Mouse (Mus musculus): ENCODE data around the gene Tubb4b. TPM values are rescaled to one million over a fixed set of nuclear protein-coding genes. Genes with fewer than 3 reads are reported as not detected.

Tubb4b gene
- total and polyA plus RNA-seq, 3 experiments, result 183 to 1,037 (median 979) TPM

GRCm38 (mm10) chr2:25193330-25193770 lies 31.2 kb downstream of the Tubb4b start:
- no peaks in the 10 kb centered on the region for H3K9me3 ChIP-seq (replicated peaks; ENCODE audit: insufficient read depth, low read length)
- DNase-seq (ENCODE audit: low read depth, low spot score), result peak; percentile 96
- H3K27ac ChIP-seq (ENCODE audit: control insufficient read depth, low read depth, low read length), result peak overlapping the region; percentile 96
- H3K36me3 ChIP-seq (ENCODE audit: control insufficient read depth in 1 of 2, insufficient read depth in 2 of 2, low read length in 2 of 2), result peaks cover 0 to 17% of the 10 kb centered on the region in 2 experiments; a peak in 2 of 4 replicates
- H3K9ac ChIP-seq (ENCODE audit: control insufficient read depth, low read depth, low read length, poor library complexity, severe bottlenecking), result peak overlapping the region; percentile 87
- no peaks in the 10 kb centered on the region for H3K27me3 ChIP-seq (ENCODE audit: control insufficient read depth in 1 of 2, insufficient read depth in 2 of 2, low read length in 2 of 2)
- peaks cover 6 to 32% of the 10 kb centered on the region in 2 experiments for H3K4me1 ChIP-seq (ENCODE audit: control insufficient read depth in 1 of 2, insufficient read depth in 2 of 2, low read length in 2 of 2)
- H3K4me3 ChIP-seq (ENCODE audit: control insufficient read depth in 1 of 2, insufficient read depth in 1 of 2, low read depth in 2 of 2, low read length in 2 of 2), result peak overlapping the region; percentile 57 to 72
- H3K79me2 ChIP-seq (ENCODE audit: control insufficient read depth, insufficient read depth, low read length, poor library complexity), result peaks cover 21% of the 10 kb centered on the region
- TF ChIP-seq GATA1 (IDR thresholded peaks at IDR 0.05; ENCODE audit: low read depth, low read length) (peak; percentile 59), USF1 (IDR thresholded peaks at IDR 0.05; ENCODE audit: low read depth, low read length) (no peak), EP300 (IDR thresholded peaks at IDR 0.05; ENCODE audit: low read depth in 1 of 2, low read length in 2 of 2) (peak; percentile 56 to 79), MAZ (IDR thresholded peaks at IDR 0.05; ENCODE audit: low read depth, low read length) (no peak), RAD21 (IDR thresholded peaks at IDR 0.05; ENCODE audit: low read depth, low read length) (peak; percentile 94), NRF1 (IDR thresholded peaks at IDR 0.05; ENCODE audit: insufficient read depth, low read depth, low read length, poor library complexity, severe bottlenecking) (no peak), CHD2 (IDR thresholded peaks at IDR 0.05; ENCODE audit: low read length) (no peak), TAL1 (IDR thresholded peaks at IDR 0.05; ENCODE audit: low read length) (no peak), POLR2AphosphoS2 (IDR thresholded peaks at IDR 0.05; ENCODE audit: low read length) (peak; percentile 60; the same call in 1 of the 2 replicates), TCF12 (IDR thresholded peaks at IDR 0.05; ENCODE audit: low read depth, low read length) (no peak), JUND (IDR thresholded peaks at IDR 0.05; ENCODE audit: low read depth, low read length) (0 out of 2 replicates have a peak, but pooled peaks have one; percentile 33), E2F4 (IDR thresholded peaks at IDR 0.05; ENCODE audit: borderline replicate concordance, low read depth, low read length) (no peak), HCFC1 (IDR thresholded peaks at IDR 0.05; ENCODE audit: low read depth, low read length) (peak; percentile 57), USF2 (IDR thresholded peaks at IDR 0.05; ENCODE audit: borderline replicate concordance in 1 of 2, insufficient read depth in 1 of 2, low read depth in 1 of 2, low read length in 2 of 2) (no peak), SIN3A (IDR thresholded peaks at IDR 0.05; ENCODE audit: low read length) (peak; percentile 95), CTCF (IDR thresholded peaks at IDR 0.05 in 2 of 3, conservative IDR thresholded peaks at IDR 0.05 in 1 of 3; ENCODE audit: control insufficient read depth in 1 of 3, insufficient read depth in 1 of 3, low read depth in 2 of 3, low read length in 3 of 3, poor library complexity in 1 of 3, severe bottlenecking in 1 of 3) (peak; percentile 93 to 99 (median 95)), BHLHE40 (IDR thresholded peaks at IDR 0.05; ENCODE audit: borderline replicate concordance, low read depth, low read length) (no peak; the same call in 1 of the 2 replicates), RCOR1 (IDR thresholded peaks at IDR 0.05; ENCODE audit: low read depth, low read length) (peak; percentile 67; the same call in 1 of the 2 replicates), ZC3H11A (IDR thresholded peaks at IDR 0.05; ENCODE audit: low read depth, low read length) (peak; percentile 69), CHD1 (IDR thresholded peaks at IDR 0.05; ENCODE audit: low read depth, low read length) (no peak), MYC (IDR thresholded peaks at IDR 0.05; ENCODE audit: low read depth, low read length) (peak; percentile 84), MEF2A (IDR thresholded peaks at IDR 0.05; ENCODE audit: extremely low read depth, insufficient replicate concordance, low read depth, low read length, poor library complexity, severe bottlenecking) (no peak), MYB (IDR thresholded peaks at IDR 0.05; ENCODE audit: low read depth, low read length) (no peak), POLR2AphosphoS5 (IDR thresholded peaks at IDR 0.05; ENCODE audit: borderline replicate concordance, low read depth, low read length) (no peak), ELF1 (IDR thresholded peaks at IDR 0.05; ENCODE audit: low read depth, low read length) (peak; percentile 58; the same call in 1 of the 2 replicates), SMC3 (IDR thresholded peaks at IDR 0.05; ENCODE audit: low read depth, low read length) (peak; percentile 87), GABPA (IDR thresholded peaks at IDR 0.05; ENCODE audit: low read depth, low read length) (no peak), POLR2A (IDR thresholded peaks at IDR 0.05; ENCODE audit: control insufficient read depth in 1 of 2, insufficient read depth in 1 of 2, low read depth in 1 of 2, low read length in 2 of 2, poor library complexity in 1 of 2) (peak; percentile 4 to 23; a peak in 2 of 4 replicates), TBP (IDR thresholded peaks at IDR 0.05; ENCODE audit: low read depth, low read length) (peak; percentile 45; the same call in 1 of the 2 replicates), ZKSCAN1 (IDR thresholded peaks at IDR 0.05; ENCODE audit: low read depth, low read length) (no peak), UBTF (IDR thresholded peaks at IDR 0.05; ENCODE audit: borderline replicate concordance, insufficient read depth, low read depth, low read length) (no peak), ZMIZ1 (IDR thresholded peaks at IDR 0.05; ENCODE audit: low read depth, low read length) (0 out of 2 replicates have a peak, but pooled peaks have one; percentile 8), MAX (IDR thresholded peaks at IDR 0.05; ENCODE audit: low read length) (peak; percentile 74; the same call in 1 of the 2 replicates), KAT2A (conservative IDR thresholded peaks at IDR 0.05; ENCODE audit: low read depth, low read length) (no peak), ZNF384 (IDR thresholded peaks at IDR 0.05; ENCODE audit: low read depth, low read length) (no peak), ETS1 (IDR thresholded peaks at IDR 0.05; ENCODE audit: low read depth, low read length) (0 out of 2 replicates have a peak, but pooled peaks have one; percentile 24), MAFK (IDR thresholded peaks at IDR 0.05; ENCODE audit: borderline replicate concordance, low read depth, low read length) (no peak)
